Mouse (Mus musculus) myocyte (in vitro differentiated cells): ENCODE measurements around the gene Cacna2d4. TPM values are rescaled to one million over a fixed set of nuclear protein-coding genes. Genes with fewer than 3 reads are reported as not detected.

Experiments
- H3K27me3 ChIP-seq: one replicate; pipeline ENCODE4 v1.6.1; 2011; ENCODE audit not compliant: control insufficient read depth, insufficient read depth, insufficient read length
- H3K36me3 ChIP-seq: one replicate; pipeline ENCODE4 v1.6.1; 2011; ENCODE audit not compliant: control insufficient read depth, insufficient read depth
- H3K4me2 ChIP-seq: one replicate; pipeline ENCODE4 v1.6.1; 2011; ENCODE audit warnings: low read depth, control low read depth
- H3K4me3 ChIP-seq: one replicate; pipeline ENCODE4 v1.5.1; 2011; ENCODE audit warnings: mild to moderate bottlenecking, control low read depth, moderate library complexity
- H3K79me2 ChIP-seq: one replicate; pipeline ENCODE4 v1.6.1; 2011; ENCODE audit not compliant: control insufficient read depth, insufficient read depth
- H3ac ChIP-seq: one replicate; pipeline ENCODE4 v1.6.1; 2011; ENCODE audit not compliant: control insufficient read depth, insufficient read length
- CEBPB ChIP-seq: IDR thresholded peaks from 2 replicates; pipeline ENCODE4 v1.6.1; 2011; ENCODE audit warnings: mild to moderate bottlenecking, moderate library complexity; ENCODE audit not compliant: poor library complexity, insufficient read depth, severe bottlenecking
- E2F4 ChIP-seq: IDR thresholded peaks from one replicate; pipeline ENCODE4 v1.6.1; 2011; ENCODE audit warnings: mild to moderate bottlenecking, control low read depth, moderate library complexity; ENCODE audit not compliant: insufficient read depth
- MAX ChIP-seq: IDR thresholded peaks from one replicate; pipeline ENCODE4 v1.6.1; 2011; ENCODE audit warnings: low read depth, mild to moderate bottlenecking, control low read depth
- MYOD1 ChIP-seq, 3 experiments: IDR thresholded peaks; one replicate each; pipeline ENCODE4 v1.6.1; 2011; ENCODE audit warnings: control low read depth in 2 of 3, low read depth in 2 of 3, mild to moderate bottlenecking in 2 of 3, moderate library complexity in 1 of 3; ENCODE audit not compliant: insufficient read length in 2 of 3, control insufficient read depth in 1 of 3
- MYOG ChIP-seq, 3 experiments: IDR thresholded peaks; one replicate each; pipeline ENCODE4 v1.6.1; 2011; ENCODE audit warnings: control low read depth in 2 of 3, low read depth in 2 of 3, mild to moderate bottlenecking in 2 of 3; ENCODE audit not compliant: insufficient read length in 2 of 3, control insufficient read depth in 1 of 3, insufficient read depth in 1 of 3
- POLR2A ChIP-seq: IDR thresholded peaks from one replicate; pipeline ENCODE4 v1.6.1; 2011; ENCODE audit warnings: low read depth, mild to moderate bottlenecking, control low read depth, moderate library complexity; ENCODE audit not compliant: insufficient read length
- POLR2AphosphoS2 ChIP-seq: IDR thresholded peaks from one replicate; pipeline ENCODE4 v1.6.1; 2011; ENCODE audit warnings: low read depth, control low read depth; ENCODE audit not compliant: insufficient read length
- REST ChIP-seq: IDR thresholded peaks from one replicate; pipeline ENCODE4 v1.6.1; 2011; ENCODE audit warnings: mild to moderate bottlenecking, control low read depth, moderate library complexity; ENCODE audit not compliant: insufficient read depth, insufficient read length
- SRF ChIP-seq: IDR thresholded peaks from one replicate; pipeline ENCODE4 v1.6.1; 2011; ENCODE audit warnings: low read depth; ENCODE audit not compliant: control insufficient read depth, insufficient read length
- TCF12 ChIP-seq: IDR thresholded peaks from one replicate; pipeline ENCODE4 v1.6.1; 2011; ENCODE audit warnings: mild to moderate bottlenecking, control low read depth; ENCODE audit not compliant: poor library complexity, insufficient read depth, severe bottlenecking
- TCF3 ChIP-seq: IDR thresholded peaks from one replicate; pipeline ENCODE4 v1.6.1; 2011; ENCODE audit warnings: low read depth, control low read depth; ENCODE audit not compliant: insufficient read length
- USF1 ChIP-seq: IDR thresholded peaks from one replicate; pipeline ENCODE4 v1.6.1; 2011; ENCODE audit warnings: low read depth, mild to moderate bottlenecking, control low read depth, moderate library complexity
- polyA plus RNA-seq: library from polyadenylated mRNA; unstranded; fragments of >200 nt; fragmentation: generic; extraction: Trizol; gene quantifications from one replicate; pipeline ENCODE4 v1.2.1, GENCODE M21; 2012; ENCODE audit warnings: missing spikeins

Cacna2d4 gene
- polyA plus RNA-seq, 1 experiment = not detected

GRCm38 (mm10) chr6:119307867-119308413 is 71.6 kb downstream of the Cacna2d4 start:
- TF ChIP-seq CEBPB = no peak
- TF ChIP-seq POLR2AphosphoS2 = no peak
- no peak for TF ChIP-seq MYOD1 (IDR thresholded peaks at IDR 0.05; ENCODE audit: control insufficient read depth in 1 of 3, insufficient read length in 2 of 3, low read depth in 2 of 3)
- TF ChIP-seq TCF3 = no peak
- TF ChIP-seq POLR2A = no peak
- TF ChIP-seq SRF = no peak
- TF ChIP-seq REST = no peak
- no peak for TF ChIP-seq MYOG (IDR thresholded peaks at IDR 0.05; ENCODE audit: control insufficient read depth in 1 of 3, insufficient read depth in 1 of 3, insufficient read length in 2 of 3, low read depth in 2 of 3)
- no peak for TF ChIP-seq USF1
- no peak for TF ChIP-seq E2F4
- TF ChIP-seq MAX = no peak
- no peaks in the 10 kb centered on the region for H3K36me3 ChIP-seq
- no peak overlapping the region for H3K4me3 ChIP-seq
- no peak overlapping the region for H3ac ChIP-seq
- H3K79me2 ChIP-seq = no peaks in the 10 kb centered on the region
- peaks cover 55% of the 10 kb centered on the region for H3K27me3 ChIP-seq
- H3K4me2 ChIP-seq = no peak overlapping the region

- H3ac ChIP-seq = no peak overlapping the region
- no peaks in the 10 kb centered on the region for H3K36me3 ChIP-seq
- H3K4me3 ChIP-seq = no peak overlapping the region
- H3K79me2 ChIP-seq = no peaks in the 10 kb centered on the region
- peaks cover 58% of the 10 kb centered on the region for H3K27me3 ChIP-seq
- no peak overlapping the region for H3K4me2 ChIP-seq
- TF ChIP-seq E2F4 = no peak
Observed at GRCm38 (mm10) chr6:119310176-119310575, 73.8 kb downstream of the Cacna2d4 start.

- Histone ChIP-seq H3K4me2 (no peak overlapping the region), H3K4me3 (no peak overlapping the region), H3K36me3 (no peaks in the 10 kb centered on the region), H3K27me3 (peaks cover 72% of the 10 kb centered on the region), H3K79me2 (no peaks in the 10 kb centered on the region), H3ac (no peak overlapping the region)
- TF ChIP-seq TCF3 (no peak), MAX (no peak), MYOD1 (IDR thresholded peaks at IDR 0.05; ENCODE audit: control insufficient read depth in 1 of 3, insufficient read length in 2 of 3, low read depth in 2 of 3) (no peak), REST (no peak)
Observed at GRCm38 (mm10) chr6:119312381-119312780, 76.1 kb downstream of the Cacna2d4 start.

- TF ChIP-seq E2F4 (no peak), MAX (no peak), SRF (no peak), MYOG (IDR thresholded peaks at IDR 0.05; ENCODE audit: control insufficient read depth in 1 of 3, insufficient read depth in 1 of 3, insufficient read length in 2 of 3, low read depth in 2 of 3) (no peak), CEBPB (no peak), POLR2AphosphoS2 (no peak), REST (no peak), TCF12 (no peak), USF1 (no peak), POLR2A (no peak), TCF3 (no peak)
- H3ac ChIP-seq = no peak overlapping the region
- no peak overlapping the region for H3K4me3 ChIP-seq
- H3K27me3 ChIP-seq = peaks cover 73% of the 10 kb centered on the region
- no peak overlapping the region for H3K4me2 ChIP-seq
- H3K36me3 ChIP-seq = no peaks in the 10 kb centered on the region
- H3K79me2 ChIP-seq = no peaks in the 10 kb centered on the region
Observed at GRCm38 (mm10) chr6:119313096-119313495, 76.8 kb downstream of the Cacna2d4 start.

GRCm38 (mm10) chr6:119313588-119314375 is 77.5 kb downstream of the Cacna2d4 start:
- Histone ChIP-seq H3K4me3 (no peak overlapping the region), H3K4me2 (no peak overlapping the region), H3K27me3 (peaks cover 68% of the 10 kb centered on the region), H3ac (no peak overlapping the region), H3K36me3 (no peaks in the 10 kb centered on the region), H3K79me2 (no peaks in the 10 kb centered on the region)
- TF ChIP-seq POLR2AphosphoS2 = no peak
- TF ChIP-seq TCF12 = no peak
- no peak for TF ChIP-seq USF1
- no peak for TF ChIP-seq MYOG (IDR thresholded peaks at IDR 0.05; ENCODE audit: control insufficient read depth in 1 of 3, insufficient read depth in 1 of 3, insufficient read length in 2 of 3, low read depth in 2 of 3)
- no peak for TF ChIP-seq POLR2A
- no peak for TF ChIP-seq E2F4
- TF ChIP-seq CEBPB = no peak
